Mouse (Mus musculus): ENCODE results near the gene Eloa. TPM values are rescaled to one million over a fixed set of nuclear protein-coding genes. Genes with fewer than 3 reads are reported as not detected.
A peak's percentile ranks its signal among the peaks of the same experiment; 100 is the strongest.
"Not testable (repeated sequence)": the region's sequence is repeated elsewhere in the genome, so short reads cannot be mapped to it uniquely, and the experiment has no call there.

The Eloa gene
- polyA plus RNA-seq (2011; ENCODE audit: insufficient read length, low read depth, missing spikeins) = 39.8 and 43.8 TPM in 2 replicates

- TF ChIP-seq POLR2A (IDR thresholded peaks at IDR 0.05; ENCODE audit: low read depth, low read length) = peak; percentile 69
- TF ChIP-seq CTCF (IDR thresholded peaks at IDR 0.05; ENCODE audit: borderline replicate concordance, insufficient read depth, low read length) = no peak
- peaks cover 9% of the 10 kb centered on the region; the same call in 1 of the 2 replicates for H3K4me1 ChIP-seq (ENCODE audit: control insufficient read depth, insufficient read depth, low read length)
- H3K27ac ChIP-seq (ENCODE audit: insufficient read depth, low read length) = peak within 1 kb of the TSS; percentile 9; the same call in 1 of the 2 replicates
- peak within 1 kb of the TSS; percentile 98 for H3K4me3 ChIP-seq (ENCODE audit: insufficient read depth, low read length)
Observed at GRCm38 (mm10) chr4:136021549-136022047, at the start of gene Eloa. Gene Eloa (minus strand): TSS chr4:136021763.

GRCm38 (mm10) chr4:136071178-136071714 is 49.7 kb upstream of the Eloa start:
- H3K4me1 ChIP-seq (ENCODE audit: control insufficient read depth, insufficient read depth, low read length) = no peaks in the 10 kb centered on the region
- H3K27ac ChIP-seq (ENCODE audit: insufficient read depth, low read length) = no peak overlapping the region
- no peak overlapping the region for H3K4me3 ChIP-seq (ENCODE audit: insufficient read depth, low read length)
- TF ChIP-seq CTCF (IDR thresholded peaks at IDR 0.05; ENCODE audit: borderline replicate concordance, insufficient read depth, low read length) = peak; percentile 81
- no peak for TF ChIP-seq POLR2A (IDR thresholded peaks at IDR 0.05; ENCODE audit: low read depth, low read length)

- Histone ChIP-seq H3K4me3 (ENCODE audit: insufficient read depth, low read length) (no peak overlapping the region), H3K4me1 (ENCODE audit: control insufficient read depth, insufficient read depth, low read length) (no peaks in the 10 kb centered on the region), H3K27ac (ENCODE audit: insufficient read depth, low read length) (no peak overlapping the region)
- TF ChIP-seq POLR2A (IDR thresholded peaks at IDR 0.05; ENCODE audit: low read depth, low read length) = no peak
- TF ChIP-seq CTCF (IDR thresholded peaks at IDR 0.05; ENCODE audit: borderline replicate concordance, insufficient read depth, low read length) = no peak
Observed at GRCm38 (mm10) chr4:136070592-136070991, 49.0 kb upstream of the Eloa start.

- no peaks in the 10 kb centered on the region for H3K4me1 ChIP-seq (ENCODE audit: control insufficient read depth, insufficient read depth, low read length)
- 0 out of 2 replicates have a peak overlapping the region, but pooled peaks have one; percentile 22 for H3K27ac ChIP-seq (ENCODE audit: insufficient read depth, low read length)
- no peak overlapping the region for H3K4me3 ChIP-seq (ENCODE audit: insufficient read depth, low read length)
- TF ChIP-seq CTCF (IDR thresholded peaks at IDR 0.05; ENCODE audit: borderline replicate concordance, insufficient read depth, low read length) (peak; percentile 98), POLR2A (IDR thresholded peaks at IDR 0.05; ENCODE audit: low read depth, low read length) (no peak)
Observed at GRCm38 (mm10) chr4:136069954-136070353, 48.4 kb upstream of the Eloa start.

GRCm38 (mm10) chr4:136069313-136069712 is 47.8 kb upstream of the Eloa start:
- no peak for TF ChIP-seq POLR2A (IDR thresholded peaks at IDR 0.05; ENCODE audit: low read depth, low read length)
- TF ChIP-seq CTCF (IDR thresholded peaks at IDR 0.05; ENCODE audit: borderline replicate concordance, insufficient read depth, low read length) = no peak
- Histone ChIP-seq H3K4me1 (ENCODE audit: control insufficient read depth, insufficient read depth, low read length) (no peaks in the 10 kb centered on the region), H3K27ac (ENCODE audit: insufficient read depth, low read length) (no peak overlapping the region), H3K4me3 (ENCODE audit: insufficient read depth, low read length) (no peak overlapping the region)

GRCm38 (mm10) chr4:136063143-136063542 is 41.6 kb upstream of the Eloa start:
- Histone ChIP-seq H3K4me3 (ENCODE audit: insufficient read depth, low read length) (no peak overlapping the region), H3K4me1 (ENCODE audit: control insufficient read depth, insufficient read depth, low read length) (no peaks in the 10 kb centered on the region), H3K27ac (ENCODE audit: insufficient read depth, low read length) (no peak overlapping the region)
- no peak for TF ChIP-seq POLR2A (IDR thresholded peaks at IDR 0.05; ENCODE audit: low read depth, low read length)
- TF ChIP-seq CTCF (IDR thresholded peaks at IDR 0.05; ENCODE audit: borderline replicate concordance, insufficient read depth, low read length) = no peak

- not testable (repeated sequence) for H3K4me1 ChIP-seq (ENCODE audit: control insufficient read depth, insufficient read depth, low read length); H3K27ac ChIP-seq (ENCODE audit: insufficient read depth, low read length); H3K4me3 ChIP-seq (ENCODE audit: insufficient read depth, low read length)
Observed at GRCm38 (mm10) chr4:136059800-136060488, 38.4 kb upstream of the Eloa start.

GRCm38 (mm10) chr4:136057916-136058315 is 36.4 kb upstream of the Eloa start:
- H3K4me1 ChIP-seq (ENCODE audit: control insufficient read depth, insufficient read depth, low read length) = no peaks in the 10 kb centered on the region
- no peak overlapping the region for H3K4me3 ChIP-seq (ENCODE audit: insufficient read depth, low read length)
- TF ChIP-seq POLR2A (IDR thresholded peaks at IDR 0.05; ENCODE audit: low read depth, low read length) = no peak
- no peak for TF ChIP-seq CTCF (IDR thresholded peaks at IDR 0.05; ENCODE audit: borderline replicate concordance, insufficient read depth, low read length)
- no peak overlapping the region for H3K27ac ChIP-seq (ENCODE audit: insufficient read depth, low read length)

GRCm38 (mm10) chr4:136056030-136056429 is 34.5 kb upstream of the Eloa start:
- no peak overlapping the region for H3K4me3 ChIP-seq (ENCODE audit: insufficient read depth, low read length)

GRCm38 (mm10) chr4:136053843-136054242 is 32.3 kb upstream of the Eloa start:
- Histone ChIP-seq H3K4me1 (ENCODE audit: control insufficient read depth, insufficient read depth, low read length) (peaks cover 9% of the 10 kb centered on the region; the same call in 1 of the 2 replicates), H3K27ac (ENCODE audit: insufficient read depth, low read length) (no peak overlapping the region), H3K4me3 (ENCODE audit: insufficient read depth, low read length) (no peak overlapping the region)
- TF ChIP-seq CTCF (IDR thresholded peaks at IDR 0.05; ENCODE audit: borderline replicate concordance, insufficient read depth, low read length) (no peak), POLR2A (IDR thresholded peaks at IDR 0.05; ENCODE audit: low read depth, low read length) (no peak)

More at GRCm38 (mm10) chr4:136056030-136056429, 34.5 kb upstream of the Eloa start:
- Histone ChIP-seq H3K27ac (ENCODE audit: insufficient read depth, low read length) (no peak overlapping the region), H3K4me1 (ENCODE audit: control insufficient read depth, insufficient read depth, low read length) (peaks cover 2% of the 10 kb centered on the region; the same call in 1 of the 2 replicates)
- no peak for TF ChIP-seq CTCF (IDR thresholded peaks at IDR 0.05; ENCODE audit: borderline replicate concordance, insufficient read depth, low read length)
- TF ChIP-seq POLR2A (IDR thresholded peaks at IDR 0.05; ENCODE audit: low read depth, low read length) = no peak
